8 mouse cellular contexts compared by ENCODE assay signal in the genomic region with DNA sequence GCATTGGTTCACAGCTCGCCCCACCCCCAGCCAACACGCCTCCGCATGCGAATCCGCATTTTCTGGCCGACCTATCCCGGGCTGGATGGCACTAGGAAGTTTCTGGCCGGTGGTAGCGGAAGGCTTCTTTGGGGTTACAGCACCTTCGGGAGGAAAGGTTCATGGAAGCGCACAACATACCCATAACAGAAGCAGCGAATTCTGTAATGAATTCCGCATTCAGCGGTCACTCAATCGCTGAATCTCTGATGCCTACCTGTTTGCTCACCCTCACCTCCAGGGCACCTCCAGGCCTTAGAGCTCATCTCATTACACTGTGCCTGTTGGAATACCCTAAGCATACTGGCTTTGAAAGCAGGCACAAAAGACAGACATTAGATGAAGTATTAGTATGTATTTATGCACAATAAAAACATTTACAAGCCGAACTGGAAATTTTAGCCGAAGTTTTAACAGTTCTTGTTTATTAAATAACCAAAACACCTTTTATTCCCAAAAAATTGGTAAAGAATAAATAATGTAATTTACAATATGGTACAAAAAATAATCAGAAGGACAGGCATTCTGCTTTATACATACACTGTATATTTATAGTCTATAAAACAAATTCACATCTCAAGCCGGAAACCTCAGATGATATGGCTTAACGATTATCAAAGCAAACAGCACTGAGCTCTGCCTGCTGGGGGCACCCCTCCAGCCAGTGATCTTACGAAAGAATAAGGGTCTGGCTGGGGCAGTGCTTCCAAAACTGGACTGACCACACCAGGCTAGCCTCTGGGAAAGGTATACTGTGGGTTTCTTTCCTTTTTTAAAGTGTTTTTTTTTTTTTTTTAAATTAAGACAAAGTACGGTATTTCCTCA. TPM values are rescaled to one million over a fixed set of nuclear protein-coding genes. Genes with fewer than 3 reads are reported as not detected.
A peak's percentile ranks its signal among the peaks of the same experiment; 100 is the strongest.
DNase-seq lines count a peak whose midpoint lies in the region; ATAC-seq and TF ChIP-seq lines count a peak whose summit lies in the region.

No protein-coding gene starts in this region.

- peak overlapping the region; percentile 77 for H3K4me2 ChIP-seq in lung, embryonic 15.5 days
- peak overlapping the region; percentile 85 for H3K4me2 ChIP-seq in intestine, embryonic 14.5 days (ENCODE audit: low read length)
- H3K4me2 ChIP-seq in midbrain, embryonic 16.5 days (ENCODE audit: low read length), result peak overlapping the region; percentile 79

- peak overlapping the region; percentile 100 for H3K4me3 ChIP-seq in lung, embryonic 15.5 days
- H3K4me3 ChIP-seq in cortical plate, adult 2 months (ENCODE audit: insufficient read depth, low read length), result peak overlapping the region; percentile 65
- H3K4me3 ChIP-seq in intestine, embryonic 14.5 days (ENCODE audit: low read depth, low read length), result peak overlapping the region; percentile 88
- H3K4me3 ChIP-seq in midbrain, embryonic 16.5 days (ENCODE audit: low read depth, low read length), result peak overlapping the region; percentile 95

- TF ChIP-seq POLR2A in cortical plate, adult 2 months (IDR thresholded peaks at IDR 0.05; ENCODE audit: extremely low read depth, insufficient read depth, low read length), result no peak

- H3K36me3 ChIP-seq in lung, embryonic 15.5 days, result peaks cover 46% of the 10 kb centered on the region
- peaks cover 52% of the 10 kb centered on the region for H3K36me3 ChIP-seq in intestine, embryonic 14.5 days (ENCODE audit: control insufficient read depth, insufficient read depth, low read length)
- peaks cover 22% of the 10 kb centered on the region for H3K36me3 ChIP-seq in midbrain, embryonic 16.5 days (ENCODE audit: control insufficient read depth, insufficient read depth, low read length)

- no peak for TF ChIP-seq CTCF in cortical plate, adult 2 months (IDR thresholded peaks at IDR 0.05; ENCODE audit: extremely low read depth, insufficient read depth, low read length)

- H3K9ac ChIP-seq in lung, embryonic 15.5 days, result peak overlapping the region; percentile 40
- H3K9ac ChIP-seq in intestine, embryonic 14.5 days (ENCODE audit: low read length), result peak overlapping the region; percentile 2; the same call in 1 of the 2 replicates
- peak overlapping the region; percentile 47; the same call in 1 of the 2 replicates for H3K9ac ChIP-seq in midbrain, embryonic 16.5 days (ENCODE audit: low read depth, low read length)

- peak overlapping the region; percentile 57 for H3K27ac ChIP-seq in lung, embryonic 15.5 days
- no peak overlapping the region for H3K27ac ChIP-seq in cortical plate, adult 2 months (ENCODE audit: insufficient read depth, low read length)
- no peak overlapping the region for H3K27ac ChIP-seq in intestine, embryonic 14.5 days (ENCODE audit: low read depth)
- no peak overlapping the region for H3K27ac ChIP-seq in midbrain, embryonic 16.5 days (ENCODE audit: low read length)

- peak; percentile 7; the same call in 1 of the 2 replicates for ATAC-seq in lung, embryonic 15.5 days (ENCODE audit: borderline replicate concordance, extremely low read depth, low FRiP score, low TSS enrichment)
- ATAC-seq in intestine, embryonic 14.5 days (replicated peaks; ENCODE audit: low FRiP score, low TSS enrichment, low read depth), result peak; percentile 50
- peak; percentile 63 for ATAC-seq in midbrain, embryonic 16.5 days

- H3K27me3 ChIP-seq in lung, embryonic 15.5 days, result no peaks in the 10 kb centered on the region
- H3K27me3 ChIP-seq in intestine, embryonic 14.5 days (replicated peaks; ENCODE audit: control insufficient read depth, insufficient read depth, low read length), result no peaks in the 10 kb centered on the region
- H3K27me3 ChIP-seq in midbrain, embryonic 16.5 days (ENCODE audit: control insufficient read depth, insufficient read depth, low read depth, low read length), result no peaks in the 10 kb centered on the region

- DNase-seq in lung, postnatal 4 days, result no peak
- no peak for DNase-seq in intestine, embryonic 14.5 days (ENCODE audit: low spot score)
- no peak for DNase-seq in frontal cortex, postnatal 14 days (ENCODE audit: low spot score in 2 of 2)
- DNase-seq in right cerebral cortex, postnatal 10 days (ENCODE audit: low spot score in 2 of 2), result no peak
- no peak for DNase-seq in frontal cortex, postnatal 36 days (ENCODE audit: low spot score in 2 of 2)

- H3K4me1 ChIP-seq in lung, embryonic 15.5 days, result peaks cover 12% of the 10 kb centered on the region
- peaks cover 2% of the 10 kb centered on the region; the same call in 1 of the 2 replicates for H3K4me1 ChIP-seq in cortical plate, adult 2 months (ENCODE audit: control insufficient read depth, insufficient read depth, low read length)
- H3K4me1 ChIP-seq in intestine, embryonic 14.5 days (replicated peaks; ENCODE audit: control insufficient read depth, insufficient read depth, low read length), result peaks cover 10% of the 10 kb centered on the region
- H3K4me1 ChIP-seq in midbrain, embryonic 16.5 days (ENCODE audit: control insufficient read depth, insufficient read depth, low read length), result peaks cover 14% of the 10 kb centered on the region

- no peaks in the 10 kb centered on the region for H3K9me3 ChIP-seq in lung, embryonic 15.5 days
- H3K9me3 ChIP-seq in intestine, embryonic 14.5 days (ENCODE audit: control insufficient read depth, low read length), result no peaks in the 10 kb centered on the region
- H3K9me3 ChIP-seq in midbrain, embryonic 16.5 days (replicated peaks; ENCODE audit: control insufficient read depth, low read length, poor library complexity, severe bottlenecking), result no peaks in the 10 kb centered on the region

- WGBS in lung, embryonic 15.5 days, result 11% methylated on average over 21 of the region's 21 CpGs
- WGBS in intestine, embryonic 14.5 days, result 13% methylated on average over 21 of the region's 21 CpGs
- WGBS in midbrain, embryonic 16.5 days, result 15% methylated on average over 21 of the region's 21 CpGs

RNA-seq across cellular contexts. Expression of a gene that starts 0.6 kb away (rescaled TPM):
- 186 and 189 TPM in 2 replicates for polyA plus RNA-seq in lung, embryonic 15.5 days (2015; fragmentation: Nextera tagmentation; extraction: Ambion mirVana)
- polyA plus RNA-seq in cortical plate, adult 2 months (2012; rRNA removed), result 4.5 and 6.2 TPM in 2 replicates
- polyA plus RNA-seq in intestine, embryonic 14.5 days (2014; fragmentation: Nextera tagmentation; extraction: Ambion mirVana), result 125 and 143 TPM in 2 replicates
- 86.2 and 100 TPM in 2 replicates for polyA plus RNA-seq in midbrain, embryonic 16.5 days (2015; fragmentation: Nextera tagmentation; extraction: Ambion mirVana)

RNA-seq across cellular contexts. Expression of a gene that starts 24.3 kb away (rescaled TPM):
- 24.0 and 27.6 TPM in 2 replicates for polyA plus RNA-seq in lung, embryonic 15.5 days (2015; fragmentation: Nextera tagmentation; extraction: Ambion mirVana)
- polyA plus RNA-seq in cortical plate, adult 2 months (2012; rRNA removed), result 328 and 355 TPM in 2 replicates
- 36.0 and 40.7 TPM in 2 replicates for polyA plus RNA-seq in intestine, embryonic 14.5 days (2014; fragmentation: Nextera tagmentation; extraction: Ambion mirVana)
- 100 and 104 TPM in 2 replicates for polyA plus RNA-seq in midbrain, embryonic 16.5 days (2015; fragmentation: Nextera tagmentation; extraction: Ambion mirVana)

RNA-seq across cellular contexts. Expression of a gene that starts 54.5 kb away (rescaled TPM):
- 6.3 and 7.6 TPM in 2 replicates for polyA plus RNA-seq in lung, embryonic 15.5 days (2015; fragmentation: Nextera tagmentation; extraction: Ambion mirVana)
- polyA plus RNA-seq in cortical plate, adult 2 months (2012; rRNA removed), result 22.0 and 23.1 TPM in 2 replicates
- polyA plus RNA-seq in intestine, embryonic 14.5 days (2014; fragmentation: Nextera tagmentation; extraction: Ambion mirVana), result 7.1 and 8.8 TPM in 2 replicates
- 4.6 and 5.3 TPM in 2 replicates for polyA plus RNA-seq in midbrain, embryonic 16.5 days (2015; fragmentation: Nextera tagmentation; extraction: Ambion mirVana)

RNA-seq across cellular contexts. Expression of a gene that starts 54.8 kb away (rescaled TPM):
- 17.0 and 18.1 TPM in 2 replicates for polyA plus RNA-seq in lung, embryonic 15.5 days (2015; fragmentation: Nextera tagmentation; extraction: Ambion mirVana)
- polyA plus RNA-seq in cortical plate, adult 2 months (2012; rRNA removed), result 22.2 and 22.7 TPM in 2 replicates
- 16.3 and 16.9 TPM in 2 replicates for polyA plus RNA-seq in intestine, embryonic 14.5 days (2014; fragmentation: Nextera tagmentation; extraction: Ambion mirVana)
- 18.8 and 20.1 TPM in 2 replicates for polyA plus RNA-seq in midbrain, embryonic 16.5 days (2015; fragmentation: Nextera tagmentation; extraction: Ambion mirVana)

Comparison
In these comparisons a context has a peak if more than half of its experiments do, and no peak if none do; other contexts are left out.
1. ATAC-seq: peak in every context shown above with its lines; median percentile 63 in midbrain, embryonic 16.5 days; 50 in intestine, embryonic 14.5 days; 7 in lung, embryonic 15.5 days.
2. RNA of a gene that starts 0.6 kb away (polyA plus RNA-seq): 186 to 189 TPM in lung, embryonic 15.5 days, 125 to 143 TPM in intestine, embryonic 14.5 days and 86.2 to 100 TPM in midbrain, embryonic 16.5 days; 4.5 to 6.2 TPM in cortical plate, adult 2 months; every median in the first group is over 10 times any median in the second.
3. Peak in every context shown above with its lines, with median percentiles within 50 percentile points of each other: H3K4me2 ChIP-seq, H3K4me3 ChIP-seq and H3K9ac ChIP-seq.